In the genomic region with DNA sequence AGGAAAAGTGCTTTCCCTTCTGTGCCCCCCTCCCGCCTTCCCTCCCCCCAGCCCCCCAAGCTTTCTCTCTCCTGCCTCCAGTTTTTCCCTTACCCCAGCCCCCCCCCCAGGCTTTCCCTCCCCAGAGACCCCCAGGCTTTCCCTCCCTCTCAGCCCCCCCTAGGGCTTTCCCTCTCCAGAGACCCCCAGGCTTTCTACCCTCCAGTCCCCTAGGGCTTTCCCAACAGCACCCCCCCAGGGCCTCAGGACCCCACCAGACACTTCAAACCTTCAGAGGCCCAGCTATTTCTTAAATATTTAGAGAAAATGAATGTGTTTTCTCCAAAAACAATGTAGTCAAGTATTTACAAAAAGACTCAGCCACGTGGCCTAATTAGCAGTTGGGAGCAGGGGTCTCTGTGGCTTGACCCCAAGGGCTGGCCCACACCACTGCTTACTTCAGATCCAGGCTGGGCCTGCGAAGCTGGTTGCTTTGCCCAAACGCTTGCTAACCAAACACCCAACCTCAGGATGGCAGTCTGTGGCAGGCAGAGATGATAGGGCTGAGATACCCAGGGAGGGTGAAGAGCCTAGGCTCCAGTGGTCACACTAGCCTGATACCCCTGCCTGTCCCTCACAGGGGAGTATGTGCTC, we compare ENCODE assay signal across 9 mouse cellular contexts. TPM values are rescaled to one million over a fixed set of nuclear protein-coding genes. Genes with fewer than 3 reads are reported as not detected.
A peak's percentile ranks its signal among the peaks of the same experiment; 100 is the strongest.
DNase-seq lines count a peak whose midpoint lies in the region; ATAC-seq and TF ChIP-seq lines count a peak whose summit lies in the region.
"Had no signal": no experiment of that assay in that cellular context is flagged by ENCODE, and none has a peak within 500 bp of the region (broad histone marks: within the 10 kb centered on the region; RNA-seq: fewer than 3 reads in every experiment).

No protein-coding gene starts in this region.

- H3K9ac ChIP-seq in heart, embryonic 13.5 days: peak overlapping the region; percentile 67
- no peak overlapping the region for H3K9ac ChIP-seq in CH12.LX (ENCODE audit: insufficient read depth, low read depth)
- no peak overlapping the region for H3K9ac ChIP-seq in forebrain, embryonic 13.5 days
- peak overlapping the region; percentile 44; the same call in 1 of the 2 replicates for H3K9ac ChIP-seq in limb, embryonic 12.5 days (replicated peaks)

- 67% methylated on average over 4 of the region's 4 CpGs for WGBS in heart, embryonic 13.5 days
- WGBS in forebrain, embryonic 13.5 days: 39% methylated on average over 4 of the region's 4 CpGs
- WGBS in limb, embryonic 12.5 days: 49% methylated on average over 4 of the region's 4 CpGs

- no peaks in the 10 kb centered on the region for H3K79me2 ChIP-seq in CH12.LX (replicated peaks; ENCODE audit: control insufficient read depth, extremely low read depth, insufficient read depth, poor library complexity, severe bottlenecking)

- peak overlapping the region; percentile 96 for H3K27ac ChIP-seq in heart, embryonic 13.5 days (replicated peaks)
- H3K27ac ChIP-seq in CH12.LX (ENCODE audit: insufficient read depth, low read depth): no peak overlapping the region
- H3K27ac ChIP-seq in forebrain, embryonic 13.5 days: peak overlapping the region; percentile 87
- H3K27ac ChIP-seq in limb, embryonic 12.5 days: peak overlapping the region; percentile 99

- no peak for TF ChIP-seq EP300 in CH12.LX (IDR thresholded peaks at IDR 0.05; ENCODE audit: low read length)

- dilution Hi-C loops in CH12.LX (cut with MboI; ENCODE audit: extremely low pct_ligation_motif_present, extremely low pct_unique_long_range_greater_than_20kb, low sequenced_read_pairs): no loop called here

- no peaks in the 10 kb centered on the region for H3K36me3 ChIP-seq in heart, embryonic 13.5 days
- H3K36me3 ChIP-seq in CH12.LX (replicated peaks in 1 of 2; ENCODE audit: control insufficient read depth in 1 of 2, insufficient read depth in 1 of 2, low read length in 1 of 2): no peaks in the 10 kb centered on the region
- no peaks in the 10 kb centered on the region for H3K36me3 ChIP-seq in forebrain, embryonic 13.5 days (ENCODE audit: poor library complexity, severe bottlenecking)
- H3K36me3 ChIP-seq in limb, embryonic 12.5 days: no peaks in the 10 kb centered on the region

- TF ChIP-seq POLR2A in CH12.LX (IDR thresholded peaks at IDR 0.05; ENCODE audit: low read depth, low read length): no peak

- peak in 1 of 2 experiments; percentile 37; a peak in 2 of 4 replicates for TF ChIP-seq CTCF in CH12.LX (conservative IDR thresholded peaks at IDR 0.05 in 1 of 2, IDR thresholded peaks at IDR 0.05 in 1 of 2; ENCODE audit: low read depth in 2 of 2, low read length in 2 of 2)

- H3K27me3 ChIP-seq in heart, embryonic 13.5 days (replicated peaks): no peaks in the 10 kb centered on the region
- H3K27me3 ChIP-seq in CH12.LX (replicated peaks): no peaks in the 10 kb centered on the region
- peaks cover 9% of the 10 kb centered on the region for H3K27me3 ChIP-seq in forebrain, embryonic 13.5 days
- 0 out of 2 replicates have a peak, but pooled peaks cover 5% of the 10 kb centered on the region for H3K27me3 ChIP-seq in limb, embryonic 12.5 days

- no peak overlapping the region for H3K4me3 ChIP-seq in heart, embryonic 13.5 days
- H3K4me3 ChIP-seq in CH12.LX (replicated peaks in 1 of 3; ENCODE audit: low read depth in 2 of 3, low read length in 2 of 3, poor library complexity in 1 of 3): no peak overlapping the region
- no peak overlapping the region for H3K4me3 ChIP-seq in forebrain, embryonic 13.5 days
- H3K4me3 ChIP-seq in limb, embryonic 12.5 days (replicated peaks): no peak overlapping the region

- peak; percentile 33 for TF ChIP-seq RAD21 in CH12.LX (IDR thresholded peaks at IDR 0.05; ENCODE audit: low read depth, low read length)

- in situ Hi-C loops in CH12.LX (cut with MboI; ENCODE audit: low pct_ligation_motif_present, low pct_unique_long_range_greater_than_20kb, low sequenced_read_pairs): no loop called here

- H3K4me1 ChIP-seq in heart, embryonic 13.5 days: peaks cover 63% of the 10 kb centered on the region
- peaks cover 6 to 19% of the 10 kb centered on the region in 2 experiments for H3K4me1 ChIP-seq in CH12.LX (ENCODE audit: control insufficient read depth in 1 of 2, insufficient read depth in 2 of 2)
- peaks cover 26% of the 10 kb centered on the region for H3K4me1 ChIP-seq in forebrain, embryonic 13.5 days
- H3K4me1 ChIP-seq in limb, embryonic 12.5 days (replicated peaks): peaks cover 64% of the 10 kb centered on the region

- no peak overlapping the region for H3K4me2 ChIP-seq in heart, embryonic 13.5 days
- H3K4me2 ChIP-seq in CH12.LX (ENCODE audit: insufficient read depth, low read depth, poor library complexity, severe bottlenecking): no peak overlapping the region
- no peak overlapping the region for H3K4me2 ChIP-seq in forebrain, embryonic 13.5 days
- peak overlapping the region; percentile 26; the same call in 1 of the 2 replicates for H3K4me2 ChIP-seq in limb, embryonic 12.5 days

- no peaks in the 10 kb centered on the region for H3K9me3 ChIP-seq in heart, embryonic 13.5 days
- no peaks in the 10 kb centered on the region for H3K9me3 ChIP-seq in CH12.LX (replicated peaks; ENCODE audit: low read length)
- H3K9me3 ChIP-seq in forebrain, embryonic 13.5 days (replicated peaks): no peaks in the 10 kb centered on the region
- no peaks in the 10 kb centered on the region for H3K9me3 ChIP-seq in limb, embryonic 12.5 days

- ATAC-seq in heart, embryonic 13.5 days (ENCODE audit: extremely low read depth, insufficient number of reproducible peaks, low FRiP score, low TSS enrichment): no peak
- ATAC-seq in forebrain, embryonic 13.5 days: no peak
- no peak for ATAC-seq in limb, embryonic 12.5 days (ENCODE audit: insufficient number of reproducible peaks, insufficient read depth, low FRiP score, low TSS enrichment, low read depth)
- no peak for ATAC-seq in CD4-positive, CD25-positive, alpha-beta regulatory T cell, adult 4 months

- DNase-seq in heart, postnatal 4 days: no peak
- no peak for DNase-seq in CH12.LX (ENCODE audit: extremely low read depth)
- DNase-seq in urinary bladder, postnatal 10 days (ENCODE audit: low spot score): no peak
- no peak for DNase-seq in frontal cortex, adult 2 months (ENCODE audit: extremely low spot score in 1 of 2, low spot score in 1 of 2)
- DNase-seq: thymus, postnatal 36 days had no signal

TF ChIP-seq in CH12.LX, 34 proteins besides CTCF, POLR2A, EP300 and RAD21:
- TF ChIP-seq SMC3 (IDR thresholded peaks at IDR 0.05; ENCODE audit: low read depth, low read length): peak; percentile 29; the same call in 1 of the 2 replicates
- no peak for TF ChIP-seq JUND (conservative IDR thresholded peaks at IDR 0.05; ENCODE audit: low read depth, low read length)

RNA-seq across cellular contexts. Expression of gene Morn1, which starts 58.3 kb away (rescaled TPM):
- 2.1 and 2.3 TPM in 2 replicates for polyA plus RNA-seq in heart, embryonic 13.5 days (2015; fragmentation: Nextera tagmentation; extraction: Ambion mirVana)
- 1 to 10 TPM; 2.8 to 3.0 TPM for total RNA-seq in heart, postnatal 4 days (2021)
- total RNA-seq in CH12.LX (2012; rRNA removed) (7.1 and 8.7 TPM in 2 replicates), CH12.LX (2014; rRNA removed) (4.0 and 4.2 TPM in 2 replicates)
- polyA plus RNA-seq in CH12.LX (2012; ENCODE audit: insufficient read length, low read depth): 3.8 and 6.3 TPM in 2 replicates
- 7.4 and 9.4 TPM in 2 replicates for polyA plus RNA-seq in forebrain, embryonic 13.5 days (2015; fragmentation: Nextera tagmentation; extraction: Ambion mirVana)
- 5.2 and 6.9 TPM in 2 replicates for polyA plus RNA-seq in limb, embryonic 12.5 days (2016; fragmentation: Nextera tagmentation; extraction: Ambion mirVana)
- 18.6 and 22.0 TPM in 2 replicates for polyA plus RNA-seq in frontal cortex, adult 2 months (2012; rRNA removed)
- 1 to 10 TPM; 1.9 to 4.5 TPM for polyA plus RNA-seq in CD4-positive, CD25-positive, alpha-beta regulatory T cell, adult 4 months (2017; shearing (Covaris generic))

RNA-seq across cellular contexts. Expression of gene Rer1, which starts 58.5 kb away (rescaled TPM):
- polyA plus RNA-seq in heart, embryonic 13.5 days (2015; fragmentation: Nextera tagmentation; extraction: Ambion mirVana): 114 and 126 TPM in 2 replicates
- 10 to 100 TPM; 76.1 to 78.4 TPM for total RNA-seq in heart, postnatal 4 days (2021)
- 126 and 138 TPM in 2 replicates for total RNA-seq in CH12.LX (2012; rRNA removed)
- 221 and 232 TPM in 2 replicates for total RNA-seq in CH12.LX (2014; rRNA removed)
- 123 and 135 TPM in 2 replicates for polyA plus RNA-seq in CH12.LX (2012; ENCODE audit: insufficient read length, low read depth)
- polyA plus RNA-seq in forebrain, embryonic 13.5 days (2015; fragmentation: Nextera tagmentation; extraction: Ambion mirVana): 125 and 130 TPM in 2 replicates
- 136 and 141 TPM in 2 replicates for polyA plus RNA-seq in limb, embryonic 12.5 days (2016; fragmentation: Nextera tagmentation; extraction: Ambion mirVana)
- polyA plus RNA-seq in frontal cortex, adult 2 months (2012; rRNA removed): 83.4 and 84.4 TPM in 2 replicates
- polyA plus RNA-seq in CD4-positive, CD25-positive, alpha-beta regulatory T cell, adult 4 months (2017; shearing (Covaris generic)): 100 to 1,000 TPM in 1 of 2 experiments, 10 to 100 TPM in 1; 84.8 to 110 TPM

Comparison
In these comparisons a context has a peak if more than half of its experiments do, and no peak if none do; other contexts are left out.
1. H3K9ac ChIP-seq: peak in heart, embryonic 13.5 days (single experiment) and limb, embryonic 12.5 days (single experiment); none in CH12.LX (single experiment) and forebrain, embryonic 13.5 days (single experiment).